Mouse (Mus musculus): ENCODE measurements around the gene Hapln1. TPM values are rescaled to one million over a fixed set of nuclear protein-coding genes. Genes with fewer than 3 reads are reported as not detected.

Gene Hapln1
- polyA plus RNA-seq, 1 experiment from 2014 or later = 3.7 TPM

GRCm38 (mm10) chr13:89540301-89540982 is 846 bp downstream of the Hapln1 start:
- H3K27me3 ChIP-seq (replicated peaks; ENCODE audit: control insufficient read depth, insufficient read depth, low read length) = no peaks in the 10 kb centered on the region
- no peak overlapping the region for H3K4me2 ChIP-seq (ENCODE audit: low read depth, low read length)
- no peak overlapping the region for H3K9ac ChIP-seq (ENCODE audit: low read depth, low read length)
- no peaks in the 10 kb centered on the region for H3K9me3 ChIP-seq (ENCODE audit: control insufficient read depth, low read length)
- ATAC-seq = peak; percentile 44
- no peak overlapping the region for H3K4me3 ChIP-seq (ENCODE audit: low read length)
- no peak overlapping the region for H3K27ac ChIP-seq (ENCODE audit: low read length)
- 0 out of 2 replicates have a peak, but pooled peaks cover 2% of the 10 kb centered on the region for H3K4me1 ChIP-seq (ENCODE audit: control insufficient read depth, insufficient read depth, low read length)
- 50% methylated on average over 11 of the region's 11 CpGs for WGBS
- H3K36me3 ChIP-seq (ENCODE audit: control insufficient read depth, insufficient read depth, low read length) = no peaks in the 10 kb centered on the region

- ATAC-seq = no peak
- 2% methylated on average over 3 of the region's 3 CpGs for WGBS
- no peaks in the 10 kb centered on the region for H3K27me3 ChIP-seq (replicated peaks; ENCODE audit: control insufficient read depth, insufficient read depth, low read length)
Measured at GRCm38 (mm10) chr13:89543003-89543402, 3.4 kb downstream of the Hapln1 start.

GRCm38 (mm10) chr13:89548203-89548740 is 8.7 kb downstream of the Hapln1 start:
- no peaks in the 10 kb centered on the region for H3K9me3 ChIP-seq (ENCODE audit: control insufficient read depth, low read length)
- H3K4me1 ChIP-seq (ENCODE audit: control insufficient read depth, insufficient read depth, low read length) = no peaks in the 10 kb centered on the region
- no peak for ATAC-seq
- H3K27me3 ChIP-seq (replicated peaks; ENCODE audit: control insufficient read depth, insufficient read depth, low read length) = no peaks in the 10 kb centered on the region
- H3K9ac ChIP-seq (ENCODE audit: low read depth, low read length) = no peak overlapping the region
- no peaks in the 10 kb centered on the region for H3K36me3 ChIP-seq (ENCODE audit: control insufficient read depth, insufficient read depth, low read length)
- 9% methylated on average over 2 of the region's 2 CpGs for WGBS
- H3K4me3 ChIP-seq (ENCODE audit: low read length) = no peak overlapping the region
- H3K27ac ChIP-seq (ENCODE audit: low read length) = no peak overlapping the region
- H3K4me2 ChIP-seq (ENCODE audit: low read depth, low read length) = no peak overlapping the region

More at GRCm38 (mm10) chr13:89543003-89543402, 3.4 kb downstream of the Hapln1 start:
- Histone ChIP-seq H3K9me3 (ENCODE audit: control insufficient read depth, low read length) (no peaks in the 10 kb centered on the region), H3K27ac (ENCODE audit: low read length) (no peak overlapping the region), H3K9ac (ENCODE audit: low read depth, low read length) (no peak overlapping the region), H3K4me2 (ENCODE audit: low read depth, low read length) (no peak overlapping the region), H3K36me3 (ENCODE audit: control insufficient read depth, insufficient read depth, low read length) (no peaks in the 10 kb centered on the region), H3K4me1 (ENCODE audit: control insufficient read depth, insufficient read depth, low read length) (0 out of 2 replicates have a peak, but pooled peaks cover 2% of the 10 kb centered on the region), H3K4me3 (ENCODE audit: low read length) (no peak overlapping the region)

- Histone ChIP-seq H3K4me2 (ENCODE audit: low read depth, low read length) (no peak overlapping the region), H3K27me3 (replicated peaks; ENCODE audit: control insufficient read depth, insufficient read depth, low read length) (no peaks in the 10 kb centered on the region), H3K36me3 (ENCODE audit: control insufficient read depth, insufficient read depth, low read length) (no peaks in the 10 kb centered on the region), H3K27ac (ENCODE audit: low read length) (no peak overlapping the region), H3K4me1 (ENCODE audit: control insufficient read depth, insufficient read depth, low read length) (no peaks in the 10 kb centered on the region), H3K9ac (ENCODE audit: low read depth, low read length) (no peak overlapping the region), H3K9me3 (ENCODE audit: control insufficient read depth, low read length) (no peaks in the 10 kb centered on the region), H3K4me3 (ENCODE audit: low read length) (no peak overlapping the region)
- 57% methylated on average over 4 of the region's 4 CpGs for WGBS
- ATAC-seq = no peak
Measured at GRCm38 (mm10) chr13:89549507-89549906, 9.9 kb downstream of the Hapln1 start.

- Histone ChIP-seq H3K9me3 (ENCODE audit: control insufficient read depth, low read length) (no peaks in the 10 kb centered on the region), H3K9ac (ENCODE audit: low read depth, low read length) (no peak overlapping the region), H3K4me3 (ENCODE audit: low read length) (no peak overlapping the region), H3K27me3 (replicated peaks; ENCODE audit: control insufficient read depth, insufficient read depth, low read length) (no peaks in the 10 kb centered on the region), H3K4me2 (ENCODE audit: low read depth, low read length) (no peak overlapping the region), H3K4me1 (ENCODE audit: control insufficient read depth, insufficient read depth, low read length) (no peaks in the 10 kb centered on the region), H3K36me3 (ENCODE audit: control insufficient read depth, insufficient read depth, low read length) (no peaks in the 10 kb centered on the region), H3K27ac (ENCODE audit: low read length) (no peak overlapping the region)
- WGBS = 29% methylated on average over 1 of the region's 1 CpGs
- no peak for ATAC-seq
Measured at GRCm38 (mm10) chr13:89551502-89551901, 11.9 kb downstream of the Hapln1 start.

GRCm38 (mm10) chr13:89564518-89564917 is 24.9 kb downstream of the Hapln1 start:
- WGBS = 89% methylated on average over 5 of the region's 5 CpGs
- Histone ChIP-seq H3K27me3 (replicated peaks; ENCODE audit: control insufficient read depth, insufficient read depth, low read length) (no peaks in the 10 kb centered on the region), H3K4me3 (ENCODE audit: low read length) (no peak overlapping the region), H3K4me1 (ENCODE audit: control insufficient read depth, insufficient read depth, low read length) (no peaks in the 10 kb centered on the region), H3K36me3 (ENCODE audit: control insufficient read depth, insufficient read depth, low read length) (no peaks in the 10 kb centered on the region), H3K9ac (ENCODE audit: low read depth, low read length) (no peak overlapping the region), H3K9me3 (ENCODE audit: control insufficient read depth, low read length) (no peaks in the 10 kb centered on the region), H3K27ac (ENCODE audit: low read length) (no peak overlapping the region), H3K4me2 (ENCODE audit: low read depth, low read length) (no peak overlapping the region)
- ATAC-seq = no peak

- Histone ChIP-seq H3K4me2 (ENCODE audit: low read depth, low read length) (no peak overlapping the region), H3K4me1 (ENCODE audit: control insufficient read depth, insufficient read depth, low read length) (no peaks in the 10 kb centered on the region), H3K4me3 (ENCODE audit: low read length) (no peak overlapping the region), H3K36me3 (ENCODE audit: control insufficient read depth, insufficient read depth, low read length) (no peaks in the 10 kb centered on the region), H3K27me3 (replicated peaks; ENCODE audit: control insufficient read depth, insufficient read depth, low read length) (no peaks in the 10 kb centered on the region), H3K9ac (ENCODE audit: low read depth, low read length) (no peak overlapping the region), H3K9me3 (ENCODE audit: control insufficient read depth, low read length) (no peaks in the 10 kb centered on the region), H3K27ac (ENCODE audit: low read length) (no peak overlapping the region)
- ATAC-seq = no peak
- WGBS = 58% methylated on average over 4 of the region's 4 CpGs
Measured at GRCm38 (mm10) chr13:89566300-89566699, 26.7 kb downstream of the Hapln1 start.

- no peak overlapping the region for H3K27ac ChIP-seq (ENCODE audit: low read length)
- H3K4me2 ChIP-seq (ENCODE audit: low read depth, low read length) = no peak overlapping the region
- peaks cover 4% of the 10 kb centered on the region for H3K4me1 ChIP-seq (ENCODE audit: control insufficient read depth, insufficient read depth, low read length)
- H3K27me3 ChIP-seq (replicated peaks; ENCODE audit: control insufficient read depth, insufficient read depth, low read length) = no peaks in the 10 kb centered on the region
- no peak overlapping the region for H3K9ac ChIP-seq (ENCODE audit: low read depth, low read length)
- 100% methylated on average over 2 of the region's 2 CpGs for WGBS
- no peaks in the 10 kb centered on the region for H3K9me3 ChIP-seq (ENCODE audit: control insufficient read depth, low read length)
- no peaks in the 10 kb centered on the region for H3K36me3 ChIP-seq (ENCODE audit: control insufficient read depth, insufficient read depth, low read length)
- no peak for ATAC-seq
- H3K4me3 ChIP-seq (ENCODE audit: low read length) = no peak overlapping the region
Measured at GRCm38 (mm10) chr13:89579115-89579514, 39.5 kb downstream of the Hapln1 start.

GRCm38 (mm10) chr13:89583138-89583746 is 43.6 kb downstream of the Hapln1 start:
- WGBS = 51% methylated on average over 4 of the region's 4 CpGs
- H3K4me3 ChIP-seq (ENCODE audit: low read length) = no peak overlapping the region
- no peaks in the 10 kb centered on the region for H3K36me3 ChIP-seq (ENCODE audit: control insufficient read depth, insufficient read depth, low read length)
- peaks cover 14% of the 10 kb centered on the region for H3K4me1 ChIP-seq (ENCODE audit: control insufficient read depth, insufficient read depth, low read length)
- no peaks in the 10 kb centered on the region for H3K9me3 ChIP-seq (ENCODE audit: control insufficient read depth, low read length)
- H3K27me3 ChIP-seq (replicated peaks; ENCODE audit: control insufficient read depth, insufficient read depth, low read length) = no peaks in the 10 kb centered on the region
- no peak overlapping the region for H3K9ac ChIP-seq (ENCODE audit: low read depth, low read length)
- H3K4me2 ChIP-seq (ENCODE audit: low read depth, low read length) = no peak overlapping the region
- no peak overlapping the region for H3K27ac ChIP-seq (ENCODE audit: low read length)
- no peak for ATAC-seq
